Mouse (Mus musculus) forebrain, postnatal 0 days (tissue): ENCODE results near the gene Pcyt2. TPM values are rescaled to one million over a fixed set of nuclear protein-coding genes. Genes with fewer than 3 reads are reported as not detected.
A peak's percentile ranks its signal among the peaks of the same experiment; 100 is the strongest.

Experiments used
- ATAC-seq: fragments of 200-750 bp; cut with Nextera tagmentation; 2 replicates; pipeline ENCODE4 v1.8.0; 2017; ENCODE audit warnings: mild to moderate bottlenecking, moderate library complexity
- DNase-seq: peaks from one replicate; pipeline ENCODE4 v3.0.0-alpha.2; 2015
- H3K27ac ChIP-seq: fragments of 300-500 bp; sonication (generic); 2 replicates; pipeline ENCODE4 v1.5.1; 2014; ENCODE audit warnings: low read depth, mild to moderate bottlenecking, antibody characterized with exemption, low read length, moderate library complexity, mixed read lengths
- H3K27me3 ChIP-seq: fragments of 300-500 bp; sonication (generic); 2 replicates; pipeline ENCODE4 v1.6.1; 2014; ENCODE audit warnings: mild to moderate bottlenecking, low read length, mixed read lengths; ENCODE audit not compliant: insufficient read depth
- H3K36me3 ChIP-seq: fragments of 300-500 bp; sonication (generic); 2 replicates; pipeline ENCODE4 v1.6.1; 2014; ENCODE audit warnings: mild to moderate bottlenecking, moderate library complexity; ENCODE audit not compliant: insufficient read depth
- H3K4me1 ChIP-seq: fragments of 300-500 bp; sonication (generic); 2 replicates; pipeline ENCODE4 v1.6.1; 2014; ENCODE audit warnings: antibody characterized with exemption; ENCODE audit not compliant: insufficient read depth
- H3K4me2 ChIP-seq: fragments of 300-500 bp; sonication (generic); 2 replicates; pipeline ENCODE4 v1.6.1; 2014; ENCODE audit warnings: low read depth, mild to moderate bottlenecking, moderate library complexity
- H3K4me3 ChIP-seq: fragments of 300-500 bp; sonication (generic); 2 replicates; pipeline ENCODE4 v1.5.1; 2014; ENCODE audit warnings: low read depth, low read length, mixed read lengths
- H3K9ac ChIP-seq: fragments of 300-500 bp; sonication (generic); 2 replicates; pipeline ENCODE4 v1.6.1; 2014; ENCODE audit warnings: mild to moderate bottlenecking
- H3K9me3 ChIP-seq: fragments of 300-500 bp; sonication (generic); 2 replicates; pipeline ENCODE4 v1.6.1; 2016; ENCODE audit warnings: low read length
- CTCF ChIP-seq: sonication (generic); IDR thresholded peaks from 2 replicates; pipeline ENCODE4 v1.5.1; 2016; ENCODE audit warnings: antibody characterized with exemption, control low read depth, low read depth
- whole genome bisulfite sequencing: fragments of 180-500 bp; shearing (Covaris S2); extraction: QIAGEN DNeasy Blood & Tissue Kit; methylation state at CpG from one replicate; pipeline ENCODE4 v1.1.7; 2014; 5-methylcytosine and 5-hydroxymethylcytosine counted together
- polyA plus RNA-seq: library from polyadenylated mRNA; unstranded; fragments of >200 nt; fragmentation: Nextera tagmentation; extraction: Ambion mirVana; gene quantifications from 2 replicates; pipeline ENCODE4 v1.2.1, GENCODE M21; 2015
- total RNA-seq: library from RNA; depleted of rRNA; stranded (reverse); fragments of >200 nt; gene quantifications from 2 replicates; pipeline ENCODE4 v1.2.3, GENCODE M21; 2014

Gene Pcyt2
- total and polyA plus RNA-seq, 2 experiments from 2014 or later = 102 to 117 TPM

DNA sequence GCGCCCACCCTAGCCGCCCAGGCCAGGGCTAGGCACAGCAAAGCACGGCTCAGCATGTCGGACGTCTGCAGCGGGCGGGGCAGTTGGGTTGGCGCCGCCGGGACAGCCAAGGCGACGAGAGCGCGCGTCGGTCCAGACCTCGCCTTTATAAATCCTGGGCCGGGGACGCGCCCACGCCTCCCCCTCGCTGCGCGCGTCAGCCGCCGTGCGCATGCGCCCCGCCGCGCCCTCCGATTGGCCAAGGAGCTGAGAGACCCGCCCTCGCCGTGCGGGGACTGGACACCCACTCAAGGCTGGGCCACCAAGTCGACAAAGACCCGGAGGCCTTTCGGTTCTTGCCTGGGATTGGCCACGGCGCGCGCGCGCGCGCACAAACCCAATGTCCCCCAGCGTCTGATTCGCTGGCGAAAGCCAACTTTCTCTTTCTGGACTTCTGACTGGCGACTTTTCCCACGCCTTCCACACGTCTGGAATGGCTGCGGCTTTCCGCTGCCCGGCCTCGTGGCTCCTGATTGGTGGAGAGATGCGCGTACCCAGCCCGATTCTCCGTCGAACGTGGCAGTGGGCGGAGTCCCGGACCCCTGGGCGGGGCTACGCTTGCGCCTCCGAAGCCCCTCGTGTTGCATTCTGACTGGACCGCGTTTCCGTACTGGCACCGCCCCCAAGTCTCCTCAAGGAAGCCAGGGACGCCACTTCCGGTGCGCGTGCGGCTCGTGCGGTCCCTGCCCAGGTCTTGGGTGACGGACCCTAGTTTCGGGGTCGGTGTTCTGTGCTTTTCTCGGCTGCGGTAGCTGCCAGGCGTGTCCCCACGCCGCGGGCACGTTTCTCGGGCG is 44.8 kb downstream of the Pcyt2 start, which contains the start of gene P4hb:
Gene P4hb (minus strand): TSS at position 502 of the 833 bp plus-strand sequence.
- TF ChIP-seq CTCF = no peak; the same call in 1 of the 2 replicates
- Histone ChIP-seq H3K9me3 (no peaks in the 10 kb centered on the region), H3K4me1 (0 out of 2 replicates have a peak, but pooled peaks cover 7% of the 10 kb centered on the region), H3K9ac (peak within 1 kb of the TSS; percentile 72), H3K4me3 (peak within 1 kb of the TSS; percentile 71), H3K4me2 (peak within 1 kb of the TSS; percentile 73), H3K27ac (peak within 1 kb of the TSS; percentile 84), H3K27me3 (no peaks in the 10 kb centered on the region), H3K36me3 (peaks cover 36% of the 10 kb centered on the region)
- DNase-seq (peak; percentile 100), ATAC-seq (peak; percentile 96)
- WGBS = 2% methylated on average over 93 of the region's 94 CpGs

DNA sequence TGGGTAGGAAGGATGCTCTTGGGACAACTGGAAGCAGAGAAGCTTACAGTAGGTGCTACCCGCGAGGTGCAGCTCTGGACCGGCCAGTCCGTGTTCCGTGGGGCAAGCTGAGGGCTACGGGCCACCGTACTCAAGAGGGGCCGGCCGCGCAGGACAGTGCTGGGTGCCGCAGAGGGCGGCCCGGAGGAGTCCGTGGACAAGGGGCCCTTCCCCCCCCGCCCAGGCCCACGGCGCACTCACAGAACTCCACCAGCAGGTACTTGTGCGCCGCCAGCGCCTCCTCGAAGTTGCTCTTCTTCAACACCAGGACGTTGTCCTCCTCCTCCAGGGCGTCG is 45.4 kb downstream of the Pcyt2 start:
- H3K9ac ChIP-seq = peak overlapping the region; percentile 72
- peak overlapping the region; percentile 70 for H3K27ac ChIP-seq
- H3K4me3 ChIP-seq = peak overlapping the region; percentile 71
- 0% methylated on average over 23 of the region's 24 CpGs for WGBS
- H3K27me3 ChIP-seq = no peaks in the 10 kb centered on the region
- no peak; the same call in 1 of the 2 replicates for ATAC-seq
- no peaks in the 10 kb centered on the region for H3K9me3 ChIP-seq
- peak overlapping the region; percentile 59 for H3K4me2 ChIP-seq
- 0 out of 2 replicates have a peak, but pooled peaks have one; percentile 25 for TF ChIP-seq CTCF
- 0 out of 2 replicates have a peak, but pooled peaks cover 7% of the 10 kb centered on the region for H3K4me1 ChIP-seq
- peaks cover 36% of the 10 kb centered on the region for H3K36me3 ChIP-seq
- no peak for DNase-seq

DNA sequence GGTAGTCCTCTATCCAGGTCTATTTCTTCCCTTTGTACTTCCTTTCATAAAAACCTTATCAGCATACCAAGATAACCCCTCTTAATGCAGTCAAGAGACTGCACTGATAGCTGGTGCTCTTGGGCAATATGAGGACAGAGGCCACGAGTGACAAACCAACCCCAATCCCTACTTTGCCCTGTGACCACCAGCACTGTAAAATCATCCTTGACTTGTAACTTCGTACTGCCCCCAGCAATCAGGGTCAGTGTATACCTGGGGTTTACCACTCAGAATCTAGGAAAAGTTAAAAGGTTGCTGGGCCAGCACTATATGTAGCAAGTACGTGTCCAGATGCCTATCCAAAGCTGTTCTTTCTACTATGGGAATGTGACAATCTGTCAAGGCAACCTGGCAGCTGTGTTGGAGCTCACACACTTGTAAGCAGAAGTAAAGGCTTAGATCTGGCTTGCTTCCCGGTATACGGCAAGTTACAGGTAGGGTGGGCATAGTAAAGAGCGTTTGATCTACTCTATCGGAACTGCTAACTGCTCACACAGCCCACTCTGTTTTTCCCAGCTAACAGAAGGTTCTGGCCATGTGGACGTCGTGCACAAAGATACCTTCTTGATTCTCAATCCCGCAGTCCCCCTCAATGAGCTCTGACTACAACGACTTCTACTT is 45.9 kb downstream of the Pcyt2 start:
- Histone ChIP-seq H3K4me2 (peak overlapping the region; percentile 59), H3K4me3 (peak overlapping the region; percentile 71), H3K27me3 (no peaks in the 10 kb centered on the region), H3K36me3 (peaks cover 39% of the 10 kb centered on the region), H3K27ac (no peak overlapping the region), H3K4me1 (0 out of 2 replicates have a peak, but pooled peaks cover 7% of the 10 kb centered on the region), H3K9me3 (no peaks in the 10 kb centered on the region), H3K9ac (peak overlapping the region; percentile 72)
- DNase-seq (no peak), ATAC-seq (no peak)
- WGBS = 13% methylated on average over 11 of the region's 11 CpGs
- TF ChIP-seq CTCF = no peak

DNA sequence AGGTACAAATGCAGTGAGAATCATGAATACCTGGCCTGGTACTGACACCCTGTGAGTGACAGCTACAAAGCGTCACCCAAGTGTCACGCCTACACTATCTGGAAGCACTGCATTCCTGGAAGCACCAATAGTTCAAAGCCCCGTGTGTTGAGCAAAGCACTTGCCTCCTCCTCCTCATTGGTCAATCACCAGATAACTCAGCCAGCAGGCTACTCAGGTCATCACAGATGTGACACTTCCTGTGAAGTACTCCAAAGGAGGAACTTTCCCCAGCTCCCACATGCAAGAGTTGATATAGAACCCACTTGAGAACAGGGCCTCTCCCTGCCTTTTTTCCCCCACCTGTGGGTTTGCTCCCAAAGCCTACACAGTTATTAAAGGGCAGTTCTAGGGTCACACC is 46.6 kb downstream of the Pcyt2 start:
- ATAC-seq = no peak
- DNase-seq = no peak
- WGBS = 79% methylated on average over 3 of the region's 3 CpGs
- H3K4me3 ChIP-seq = no peak overlapping the region; the same call in 1 of the 2 replicates
- TF ChIP-seq CTCF = no peak
- 0 out of 2 replicates have a peak, but pooled peaks cover 7% of the 10 kb centered on the region for H3K4me1 ChIP-seq
- H3K27ac ChIP-seq = no peak overlapping the region
- peaks cover 46% of the 10 kb centered on the region for H3K36me3 ChIP-seq
- H3K9ac ChIP-seq = no peak overlapping the region
- no peak overlapping the region; the same call in 1 of the 2 replicates for H3K4me2 ChIP-seq
- H3K27me3 ChIP-seq = no peaks in the 10 kb centered on the region
- no peaks in the 10 kb centered on the region for H3K9me3 ChIP-seq

DNA sequence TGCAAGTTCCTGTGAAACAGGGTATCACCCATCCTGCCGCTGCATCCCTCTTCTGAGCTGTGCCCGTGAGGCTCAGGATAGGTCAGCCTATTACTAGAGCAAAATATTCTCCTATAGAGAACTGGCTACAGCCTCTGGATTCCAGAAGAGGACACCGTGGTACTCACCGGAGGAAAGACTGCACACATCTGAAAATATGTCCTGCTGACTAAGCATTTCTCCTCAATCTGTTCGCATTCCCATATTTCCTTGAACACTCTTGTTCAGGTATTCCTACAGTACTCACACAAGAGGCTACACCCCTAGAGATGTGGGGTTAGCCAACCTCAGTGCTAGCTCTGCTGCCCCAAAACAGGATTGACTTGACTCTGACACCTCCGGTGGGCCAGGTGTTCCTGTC is 49.4 kb downstream of the Pcyt2 start:
- Histone ChIP-seq H3K36me3 (peaks cover 72% of the 10 kb centered on the region), H3K4me2 (no peak overlapping the region)

DNA sequence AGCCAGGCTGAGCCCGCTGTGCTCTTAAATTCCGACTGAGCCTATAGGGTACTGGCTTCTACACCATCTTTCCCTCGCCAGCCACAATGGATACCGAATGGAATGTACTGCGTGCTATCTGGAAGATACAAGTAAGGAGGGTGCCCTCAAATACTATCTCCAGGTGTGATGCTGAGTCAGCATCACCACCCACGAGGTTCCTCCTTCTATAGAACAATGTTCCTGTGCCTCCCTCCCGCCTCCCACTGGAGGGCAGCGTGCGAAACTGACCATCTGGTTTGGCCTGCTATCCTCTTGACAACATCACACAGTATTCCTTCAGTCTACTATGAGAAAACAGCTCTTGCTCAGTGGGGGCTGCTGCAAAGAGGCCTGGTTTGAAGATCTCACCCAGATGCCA is 52.6 kb downstream of the Pcyt2 start:
- Histone ChIP-seq H3K9me3 (no peaks in the 10 kb centered on the region), H3K4me2 (no peak overlapping the region), H3K27me3 (no peaks in the 10 kb centered on the region), H3K27ac (no peak overlapping the region), H3K9ac (no peak overlapping the region), H3K4me1 (no peaks in the 10 kb centered on the region), H3K36me3 (peaks cover 90% of the 10 kb centered on the region), H3K4me3 (no peak overlapping the region)
- DNase-seq (no peak), ATAC-seq (no peak)
- WGBS = 87% methylated on average over 9 of the region's 9 CpGs
- no peak for TF ChIP-seq CTCF

More for the DNA sequence above, 49.4 kb downstream of the Pcyt2 start:
- no peaks in the 10 kb centered on the region for H3K27me3 ChIP-seq
- no peak overlapping the region for H3K9ac ChIP-seq
- no peak overlapping the region for H3K4me3 ChIP-seq
- H3K27ac ChIP-seq = no peak overlapping the region
- DNase-seq = no peak
- 93% methylated on average over 6 of the region's 6 CpGs for WGBS
- H3K4me1 ChIP-seq = 0 out of 2 replicates have a peak, but pooled peaks cover 4% of the 10 kb centered on the region
- no peaks in the 10 kb centered on the region for H3K9me3 ChIP-seq
- ATAC-seq = no peak
- no peak for TF ChIP-seq CTCF

DNA sequence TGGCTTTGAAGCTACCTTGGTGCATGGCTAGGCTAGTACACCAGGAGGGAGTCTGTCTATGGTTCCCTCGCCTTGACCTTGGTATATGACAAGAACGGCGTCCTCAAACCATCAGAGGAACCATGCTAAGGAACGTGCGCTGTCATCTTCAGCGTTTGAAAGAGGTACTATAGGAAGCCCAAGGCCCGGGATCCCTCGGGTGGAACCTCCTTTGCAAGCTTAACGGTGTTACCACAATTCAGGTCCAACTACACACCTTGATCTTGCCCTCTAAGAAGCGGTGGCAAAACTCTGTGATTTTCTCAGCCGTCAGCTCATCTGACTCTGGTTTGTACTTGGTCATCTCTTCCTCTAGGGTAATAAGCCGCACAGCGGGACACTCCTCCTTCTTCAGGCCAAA is 54.8 kb downstream of the Pcyt2 start:
- H3K27me3 ChIP-seq = no peaks in the 10 kb centered on the region
- H3K4me1 ChIP-seq = no peaks in the 10 kb centered on the region
- H3K27ac ChIP-seq = no peak overlapping the region
- no peak overlapping the region for H3K9ac ChIP-seq
- no peak overlapping the region for H3K4me3 ChIP-seq
- no peaks in the 10 kb centered on the region for H3K9me3 ChIP-seq
- no peak overlapping the region for H3K4me2 ChIP-seq
- DNase-seq (no peak), ATAC-seq (no peak)
- peaks cover 84% of the 10 kb centered on the region for H3K36me3 ChIP-seq
- no peak for TF ChIP-seq CTCF
- 96% methylated on average over 13 of the region's 13 CpGs for WGBS
